Mouse (Mus musculus): ENCODE measurements around the gene Osbpl10. TPM values are rescaled to one million over a fixed set of nuclear protein-coding genes. Genes with fewer than 3 reads are reported as not detected.

Gene Osbpl10
- polyA plus RNA-seq, 1 experiment: 4.2 TPM

GRCm38 (mm10) chr9:115005446-115005845, 27.1 kb downstream of the Osbpl10 start:
- Histone ChIP-seq H3K27me3 (ENCODE audit: control insufficient read depth, insufficient read depth, insufficient read length) (no peaks in the 10 kb centered on the region), H3K4me3 (ENCODE audit: insufficient read depth, poor library complexity, severe bottlenecking) (no peak overlapping the region), H3K79me3 (ENCODE audit: low read depth) (no peaks in the 10 kb centered on the region), H3ac (ENCODE audit: control insufficient read depth, insufficient read length, low read depth) (no peak overlapping the region), H3K36me3 (ENCODE audit: control insufficient read depth, insufficient read depth) (no peaks in the 10 kb centered on the region), H3K79me2 (ENCODE audit: control insufficient read depth, insufficient read depth) (no peaks in the 10 kb centered on the region)
- TF ChIP-seq CEBPB (IDR thresholded peaks at IDR 0.05; ENCODE audit: low read depth) (no peak), USF1 (IDR thresholded peaks at IDR 0.05; ENCODE audit: low read depth) (no peak), MYOD1 (IDR thresholded peaks at IDR 0.05; ENCODE audit: control insufficient read depth, insufficient read length, low read depth) (no peak), MYOG (IDR thresholded peaks at IDR 0.05; ENCODE audit: control insufficient read depth, extremely low read depth, insufficient read length) (no peak), MAX (IDR thresholded peaks at IDR 0.05) (no peak), CTCF (IDR thresholded peaks at IDR 0.05; ENCODE audit: control insufficient read depth, insufficient read depth, insufficient read length) (no peak), FOSL1 (IDR thresholded peaks at IDR 0.05; ENCODE audit: insufficient read depth, low read length, poor library complexity, severe bottlenecking) (no peak)

GRCm38 (mm10) chr9:115007776-115008175, 29.4 kb downstream of the Osbpl10 start:
- no peak overlapping the region for H3K4me3 ChIP-seq (ENCODE audit: insufficient read depth, poor library complexity, severe bottlenecking)
- no peaks in the 10 kb centered on the region for H3K79me2 ChIP-seq (ENCODE audit: control insufficient read depth, insufficient read depth)
- no peaks in the 10 kb centered on the region for H3K36me3 ChIP-seq (ENCODE audit: control insufficient read depth, insufficient read depth)
- no peak overlapping the region for H3ac ChIP-seq (ENCODE audit: control insufficient read depth, insufficient read length, low read depth)
- no peaks in the 10 kb centered on the region for H3K79me3 ChIP-seq (ENCODE audit: low read depth)
- TF ChIP-seq MYOG (IDR thresholded peaks at IDR 0.05; ENCODE audit: control insufficient read depth, extremely low read depth, insufficient read length): no peak
- TF ChIP-seq FOSL1 (IDR thresholded peaks at IDR 0.05; ENCODE audit: insufficient read depth, low read length, poor library complexity, severe bottlenecking): no peak
- no peak for TF ChIP-seq CEBPB (IDR thresholded peaks at IDR 0.05; ENCODE audit: low read depth)
- no peak for TF ChIP-seq USF1 (IDR thresholded peaks at IDR 0.05; ENCODE audit: low read depth)
- TF ChIP-seq MAX (IDR thresholded peaks at IDR 0.05): no peak
- TF ChIP-seq CTCF (IDR thresholded peaks at IDR 0.05; ENCODE audit: control insufficient read depth, insufficient read depth, insufficient read length): no peak
- TF ChIP-seq MYOD1 (IDR thresholded peaks at IDR 0.05; ENCODE audit: control insufficient read depth, insufficient read length, low read depth): no peak
- no peaks in the 10 kb centered on the region for H3K27me3 ChIP-seq (ENCODE audit: control insufficient read depth, insufficient read depth, insufficient read length)

- H3ac ChIP-seq (ENCODE audit: control insufficient read depth, insufficient read length, low read depth): no peak overlapping the region
- H3K36me3 ChIP-seq (ENCODE audit: control insufficient read depth, insufficient read depth): no peaks in the 10 kb centered on the region
- TF ChIP-seq MAX (IDR thresholded peaks at IDR 0.05) (no peak), CEBPB (IDR thresholded peaks at IDR 0.05; ENCODE audit: low read depth) (no peak), CTCF (IDR thresholded peaks at IDR 0.05; ENCODE audit: control insufficient read depth, insufficient read depth, insufficient read length) (no peak), FOSL1 (IDR thresholded peaks at IDR 0.05; ENCODE audit: insufficient read depth, low read length, poor library complexity, severe bottlenecking) (no peak)
- no peaks in the 10 kb centered on the region for H3K79me2 ChIP-seq (ENCODE audit: control insufficient read depth, insufficient read depth)
- H3K4me3 ChIP-seq (ENCODE audit: insufficient read depth, poor library complexity, severe bottlenecking): no peak overlapping the region
- H3K79me3 ChIP-seq (ENCODE audit: low read depth): no peaks in the 10 kb centered on the region
- no peaks in the 10 kb centered on the region for H3K27me3 ChIP-seq (ENCODE audit: control insufficient read depth, insufficient read depth, insufficient read length)
Observed at GRCm38 (mm10) chr9:115008194-115008593, 29.8 kb downstream of the Osbpl10 start.

- Histone ChIP-seq H3K4me3 (ENCODE audit: insufficient read depth, poor library complexity, severe bottlenecking) (no peak overlapping the region), H3K27me3 (ENCODE audit: control insufficient read depth, insufficient read depth, insufficient read length) (no peaks in the 10 kb centered on the region), H3K79me3 (ENCODE audit: low read depth) (no peaks in the 10 kb centered on the region), H3ac (ENCODE audit: control insufficient read depth, insufficient read length, low read depth) (no peak overlapping the region), H3K79me2 (ENCODE audit: control insufficient read depth, insufficient read depth) (no peaks in the 10 kb centered on the region), H3K36me3 (ENCODE audit: control insufficient read depth, insufficient read depth) (no peaks in the 10 kb centered on the region)
- TF ChIP-seq FOSL1 (IDR thresholded peaks at IDR 0.05; ENCODE audit: insufficient read depth, low read length, poor library complexity, severe bottlenecking): no peak
- no peak for TF ChIP-seq MYOD1 (IDR thresholded peaks at IDR 0.05; ENCODE audit: control insufficient read depth, insufficient read length, low read depth)
- TF ChIP-seq USF1 (IDR thresholded peaks at IDR 0.05; ENCODE audit: low read depth): no peak
Observed at GRCm38 (mm10) chr9:115012367-115012766, 34.0 kb downstream of the Osbpl10 start.

- no peaks in the 10 kb centered on the region for H3K36me3 ChIP-seq (ENCODE audit: control insufficient read depth, insufficient read depth)
- no peaks in the 10 kb centered on the region for H3K27me3 ChIP-seq (ENCODE audit: control insufficient read depth, insufficient read depth, insufficient read length)
- no peak overlapping the region for H3ac ChIP-seq (ENCODE audit: control insufficient read depth, insufficient read length, low read depth)
- no peaks in the 10 kb centered on the region for H3K79me3 ChIP-seq (ENCODE audit: low read depth)
- no peak overlapping the region for H3K4me3 ChIP-seq (ENCODE audit: insufficient read depth, poor library complexity, severe bottlenecking)
- H3K79me2 ChIP-seq (ENCODE audit: control insufficient read depth, insufficient read depth): no peaks in the 10 kb centered on the region
- TF ChIP-seq USF1 (IDR thresholded peaks at IDR 0.05; ENCODE audit: low read depth) (no peak), MYOG (IDR thresholded peaks at IDR 0.05; ENCODE audit: control insufficient read depth, extremely low read depth, insufficient read length) (no peak), CEBPB (IDR thresholded peaks at IDR 0.05; ENCODE audit: low read depth) (no peak), FOSL1 (IDR thresholded peaks at IDR 0.05; ENCODE audit: insufficient read depth, low read length, poor library complexity, severe bottlenecking) (no peak), MAX (IDR thresholded peaks at IDR 0.05) (no peak), CTCF (IDR thresholded peaks at IDR 0.05; ENCODE audit: control insufficient read depth, insufficient read depth, insufficient read length) (no peak), MYOD1 (IDR thresholded peaks at IDR 0.05; ENCODE audit: control insufficient read depth, insufficient read length, low read depth) (no peak)
Observed at GRCm38 (mm10) chr9:115020141-115020540, 41.8 kb downstream of the Osbpl10 start.

- H3K27me3 ChIP-seq (ENCODE audit: control insufficient read depth, insufficient read depth, insufficient read length): no peaks in the 10 kb centered on the region
- H3K79me3 ChIP-seq (ENCODE audit: low read depth): no peaks in the 10 kb centered on the region
- TF ChIP-seq MYOD1 (IDR thresholded peaks at IDR 0.05; ENCODE audit: control insufficient read depth, insufficient read length, low read depth) (no peak), USF1 (IDR thresholded peaks at IDR 0.05; ENCODE audit: low read depth) (no peak), MAX (IDR thresholded peaks at IDR 0.05) (no peak), FOSL1 (IDR thresholded peaks at IDR 0.05; ENCODE audit: insufficient read depth, low read length, poor library complexity, severe bottlenecking) (no peak), CTCF (IDR thresholded peaks at IDR 0.05; ENCODE audit: control insufficient read depth, insufficient read depth, insufficient read length) (no peak), MYOG (IDR thresholded peaks at IDR 0.05; ENCODE audit: control insufficient read depth, extremely low read depth, insufficient read length) (no peak), CEBPB (IDR thresholded peaks at IDR 0.05; ENCODE audit: low read depth) (no peak)
- no peak overlapping the region for H3K4me3 ChIP-seq (ENCODE audit: insufficient read depth, poor library complexity, severe bottlenecking)
- no peaks in the 10 kb centered on the region for H3K36me3 ChIP-seq (ENCODE audit: control insufficient read depth, insufficient read depth)
- H3ac ChIP-seq (ENCODE audit: control insufficient read depth, insufficient read length, low read depth): no peak overlapping the region
- H3K79me2 ChIP-seq (ENCODE audit: control insufficient read depth, insufficient read depth): no peaks in the 10 kb centered on the region
Observed at GRCm38 (mm10) chr9:115021419-115021818, 43.0 kb downstream of the Osbpl10 start.

Measured in C2C12 (cell line).